Mouse (Mus musculus): Measurements from ENCODE around the gene Sympk.

- TF ChIP-seq CTCF (IDR thresholded peaks at IDR 0.05; ENCODE audit: low read depth), result no peak
- no peak for TF ChIP-seq EP300 (IDR thresholded peaks at IDR 0.05; ENCODE audit: low read depth)
These were observed 20.4 kb downstream of the Sympk start for GRCm38 (mm10) chr7:19044616-19045015.
